Mouse (Mus musculus) gastrocnemius, postnatal 10 days (tissue): Measurements from ENCODE around the gene Lrrc63. TPM values are rescaled to one million over a fixed set of nuclear protein-coding genes. Genes with fewer than 3 reads are reported as not detected.
"Not testable (repeated sequence)": the region's sequence is repeated elsewhere in the genome, so short reads cannot be mapped to it uniquely, and the experiment has no call there.

ENCODE experiments used
- DNase-seq: peaks from one replicate; pipeline ENCODE4 v3.0.0; 2021; ENCODE audit warnings: mixed read lengths
- long read RNA-seq, 2 experiments: library from polyadenylated mRNA; stranded (forward); transcript quantifications; one replicate each; pipeline ENCODE4 v2.0.0; 2021
- total RNA-seq, 2 experiments: library from RNA; stranded (reverse); gene quantifications; 2 replicates each; pipeline ENCODE4 v1.2.3; 2021

Gene Lrrc63
- not detected for total RNA-seq
- long read RNA-seq, experiment 1, result 0 reads
- long read RNA-seq, experiment 2, result 0 reads

GRCm38 (mm10) chr14:75130501-75131318 lies at the start of gene Lrrc63, which contains the start of gene Lcp1:
Lrrc63 (minus strand) TSS chr14:75130881.
Lcp1 (plus strand) TSS chr14:75131101.
- DNase-seq, result peak; percentile 62

GRCm38 (mm10) chr14:75179255-75179963 lies 48.7 kb upstream of the Lrrc63 start:
- DNase-seq, result no peak

GRCm38 (mm10) chr14:75178801-75179211 lies 48.1 kb upstream of the Lrrc63 start:
- DNase-seq, result no peak

- DNase-seq, result no peak
Observed at GRCm38 (mm10) chr14:75178384-75178793, 47.7 kb upstream of the Lrrc63 start.

- no peak for DNase-seq
Observed at GRCm38 (mm10) chr14:75177400-75177799, 46.7 kb upstream of the Lrrc63 start.

- DNase-seq, result no peak
Observed at GRCm38 (mm10) chr14:75176425-75177045, 45.9 kb upstream of the Lrrc63 start.

- DNase-seq, result no peak
Observed at GRCm38 (mm10) chr14:75175781-75176180, 45.1 kb upstream of the Lrrc63 start.

GRCm38 (mm10) chr14:75174731-75175555 lies 44.3 kb upstream of the Lrrc63 start:
- no peak for DNase-seq

- no peak for DNase-seq
Observed at GRCm38 (mm10) chr14:75174296-75174695, 43.6 kb upstream of the Lrrc63 start.

GRCm38 (mm10) chr14:75170546-75170945 lies 39.9 kb upstream of the Lrrc63 start:
- DNase-seq, result no peak

- no peak for DNase-seq
Observed at GRCm38 (mm10) chr14:75168501-75168900, 37.8 kb upstream of the Lrrc63 start.

- no peak for DNase-seq
Observed at GRCm38 (mm10) chr14:75165574-75166131, 35.0 kb upstream of the Lrrc63 start.

GRCm38 (mm10) chr14:75164345-75164744 lies 33.7 kb upstream of the Lrrc63 start:
- no peak for DNase-seq

GRCm38 (mm10) chr14:75163866-75164265 lies 33.2 kb upstream of the Lrrc63 start:
- no peak for DNase-seq

- no peak for DNase-seq
Observed at GRCm38 (mm10) chr14:75159375-75159774, 28.7 kb upstream of the Lrrc63 start.

GRCm38 (mm10) chr14:75154481-75154880 lies 23.8 kb upstream of the Lrrc63 start:
- no peak for DNase-seq

GRCm38 (mm10) chr14:75151146-75151545 lies 20.5 kb upstream of the Lrrc63 start:
- no peak for DNase-seq

GRCm38 (mm10) chr14:75150653-75151052 lies 20.0 kb upstream of the Lrrc63 start:
- DNase-seq, result no peak

GRCm38 (mm10) chr14:75148229-75148628 lies 17.5 kb upstream of the Lrrc63 start:
- DNase-seq, result no peak

GRCm38 (mm10) chr14:75147706-75148105 lies 17.0 kb upstream of the Lrrc63 start:
- DNase-seq, result not testable (repeated sequence)

- no peak for DNase-seq
Observed at GRCm38 (mm10) chr14:75139225-75139624, 8.5 kb upstream of the Lrrc63 start.

GRCm38 (mm10) chr14:75138503-75138902 lies 7.8 kb upstream of the Lrrc63 start:
- no peak for DNase-seq
